Mouse (Mus musculus): ENCODE measurements at regions not wholly inside any gene's neighbourhood (a gene's known extent, or its start where the extent isn't known, plus 50 kb on each side); places are given as distances from the start of the nearest gene placed in this dataset.
A peak's percentile ranks its signal among the peaks of the same experiment; 100 is the strongest.

GRCm38 (mm10) chr3:47498016-47498415 lies 1050.0 kb upstream of the Pabpc4l start:
- no peak overlapping the region for H3K4me3 ChIP-seq (replicated peaks)
- H3K9me3 ChIP-seq, result no peaks in the 10 kb centered on the region
- no peaks in the 10 kb centered on the region for H3K4me1 ChIP-seq
- no peak overlapping the region for H3K4me2 ChIP-seq
- no peaks in the 10 kb centered on the region for H3K27me3 ChIP-seq (replicated peaks)
- H3K27ac ChIP-seq, result no peak overlapping the region
- no peak overlapping the region for H3K9ac ChIP-seq
- no peak for ATAC-seq (ENCODE audit: insufficient read depth, low FRiP score, low read depth)
- WGBS, result 50% methylated on average over 2 of the region's 2 CpGs
- no peaks in the 10 kb centered on the region for H3K36me3 ChIP-seq

DNA sequence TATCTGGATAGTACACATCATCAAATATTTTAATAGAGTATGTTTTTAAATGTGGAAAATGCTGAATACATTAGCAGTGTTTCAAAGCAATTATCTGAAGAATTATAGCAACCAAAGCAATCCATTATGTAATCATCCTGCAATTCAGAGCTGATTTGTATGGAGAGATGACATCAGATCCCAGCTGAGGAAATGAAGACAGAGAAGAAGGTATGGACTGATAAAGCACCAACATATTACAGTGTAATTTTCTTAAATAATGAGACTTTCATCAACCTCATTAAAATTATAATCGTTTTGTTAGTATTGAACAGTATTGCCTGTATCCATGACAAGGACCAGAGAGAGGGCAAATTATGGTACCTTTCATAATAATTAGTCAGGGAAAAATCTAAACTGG lies 1023.3 kb upstream of the Pabpc4l start:
- no peak overlapping the region for H3K4me2 ChIP-seq
- no peaks in the 10 kb centered on the region for H3K9me3 ChIP-seq
- no peak for ATAC-seq (ENCODE audit: insufficient read depth, low FRiP score, low read depth)
- no peak overlapping the region for H3K9ac ChIP-seq
- WGBS, result 89% methylated on average over 1 of the region's 1 CpGs
- no peaks in the 10 kb centered on the region for H3K36me3 ChIP-seq
- H3K4me3 ChIP-seq (replicated peaks), result no peak overlapping the region
- H3K4me1 ChIP-seq, result no peaks in the 10 kb centered on the region
- no peaks in the 10 kb centered on the region for H3K27me3 ChIP-seq (replicated peaks)
- H3K27ac ChIP-seq, result no peak overlapping the region

DNA sequence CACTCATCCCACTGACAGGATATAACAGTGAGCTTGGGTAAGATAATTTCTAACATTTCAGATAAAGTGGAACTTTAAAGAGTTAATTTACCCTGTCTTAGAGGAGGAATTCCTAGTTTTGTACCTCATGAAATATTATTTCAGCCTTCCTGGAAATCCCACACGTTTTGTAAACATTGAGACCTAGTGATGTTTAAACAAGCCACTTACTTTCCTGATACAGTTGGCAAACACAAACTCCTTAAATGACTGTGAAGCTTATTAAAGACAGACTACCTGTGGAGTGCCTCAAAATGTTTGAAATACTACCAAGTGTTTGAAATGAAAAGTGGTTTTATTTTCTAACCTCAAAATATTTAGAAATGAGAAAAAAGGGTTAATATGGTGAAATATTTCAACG lies 1021.8 kb upstream of the Pabpc4l start:
- no peak overlapping the region for H3K4me3 ChIP-seq (replicated peaks)
- H3K27ac ChIP-seq, result no peak overlapping the region
- H3K27me3 ChIP-seq (replicated peaks), result no peaks in the 10 kb centered on the region
- WGBS, result 11% methylated on average over 2 of the region's 2 CpGs
- no peak overlapping the region for H3K4me2 ChIP-seq
- ATAC-seq (ENCODE audit: insufficient read depth, low FRiP score, low read depth), result peak; percentile 47; the same call in 1 of the 2 replicates
- no peak overlapping the region for H3K9ac ChIP-seq
- H3K36me3 ChIP-seq, result no peaks in the 10 kb centered on the region
- no peaks in the 10 kb centered on the region for H3K4me1 ChIP-seq
- no peaks in the 10 kb centered on the region for H3K9me3 ChIP-seq

DNA sequence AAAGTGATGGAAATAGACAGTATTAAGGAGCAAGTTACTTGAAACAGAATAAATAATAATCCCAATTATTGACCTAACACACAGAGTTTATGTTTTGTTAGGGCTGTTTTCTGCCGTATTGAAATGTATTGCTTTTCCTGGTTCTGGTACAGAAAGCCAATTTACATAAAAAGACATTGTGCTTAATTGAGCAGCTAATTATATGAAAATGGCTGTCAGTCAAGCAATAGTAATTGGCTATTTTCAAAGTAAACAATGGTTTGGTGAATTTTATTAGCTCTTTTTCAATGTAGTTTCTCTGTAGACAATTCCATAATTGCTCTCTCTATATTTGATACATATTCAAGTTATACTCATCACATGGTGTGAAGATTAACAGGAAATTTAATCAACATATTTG lies 1015.5 kb upstream of the Pabpc4l start:
- H3K4me3 ChIP-seq (replicated peaks), result no peak overlapping the region
- H3K27me3 ChIP-seq (replicated peaks), result no peaks in the 10 kb centered on the region
- no peaks in the 10 kb centered on the region for H3K9me3 ChIP-seq
- H3K4me2 ChIP-seq, result no peak overlapping the region
- no peak overlapping the region for H3K9ac ChIP-seq
- ATAC-seq (ENCODE audit: insufficient read depth, low FRiP score, low read depth), result no peak
- 77% methylated on average over 1 of the region's 1 CpGs for WGBS
- no peaks in the 10 kb centered on the region for H3K4me1 ChIP-seq
- no peak overlapping the region for H3K27ac ChIP-seq
- no peaks in the 10 kb centered on the region for H3K36me3 ChIP-seq

DNA sequence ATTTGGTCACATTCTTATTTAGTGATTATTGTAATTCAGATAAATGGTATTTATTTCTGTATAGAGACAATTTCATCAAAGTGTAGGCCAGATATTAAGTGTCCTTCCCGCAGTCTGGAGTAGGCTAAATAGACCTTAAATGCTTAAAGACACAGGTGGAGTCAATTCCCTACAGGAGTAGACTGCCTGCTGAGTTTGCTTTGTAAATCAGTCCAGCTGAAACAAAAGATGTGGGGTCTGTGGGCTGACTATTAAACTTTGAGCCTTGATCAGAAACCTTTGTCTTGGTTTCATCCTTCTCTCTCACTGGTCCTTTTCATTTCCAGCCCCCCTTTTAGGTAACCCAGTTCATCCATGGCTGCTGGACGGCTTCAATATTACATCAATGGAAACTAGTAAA lies 1002.0 kb upstream of the Pabpc4l start:
- 76% methylated on average over 2 of the region's 2 CpGs for WGBS
- Histone ChIP-seq H3K9ac (no peak overlapping the region), H3K27me3 (replicated peaks) (no peaks in the 10 kb centered on the region), H3K36me3 (no peaks in the 10 kb centered on the region), H3K4me2 (no peak overlapping the region), H3K4me3 (replicated peaks) (no peak overlapping the region), H3K4me1 (no peaks in the 10 kb centered on the region), H3K9me3 (no peaks in the 10 kb centered on the region), H3K27ac (no peak overlapping the region)
- ATAC-seq (ENCODE audit: insufficient read depth, low FRiP score, low read depth), result no peak

GRCm38 (mm10) chr3:47440403-47440802 lies 992.4 kb upstream of the Pabpc4l start:
- no peaks in the 10 kb centered on the region for H3K27me3 ChIP-seq (replicated peaks)
- WGBS, result 29% methylated on average over 1 of the region's 1 CpGs
- H3K9ac ChIP-seq, result no peak overlapping the region
- H3K4me3 ChIP-seq (replicated peaks), result no peak overlapping the region
- ATAC-seq (ENCODE audit: insufficient read depth, low FRiP score, low read depth), result no peak
- no peak overlapping the region for H3K27ac ChIP-seq
- no peaks in the 10 kb centered on the region for H3K9me3 ChIP-seq
- no peak overlapping the region for H3K4me2 ChIP-seq
- H3K4me1 ChIP-seq, result no peaks in the 10 kb centered on the region
- no peaks in the 10 kb centered on the region for H3K36me3 ChIP-seq

DNA sequence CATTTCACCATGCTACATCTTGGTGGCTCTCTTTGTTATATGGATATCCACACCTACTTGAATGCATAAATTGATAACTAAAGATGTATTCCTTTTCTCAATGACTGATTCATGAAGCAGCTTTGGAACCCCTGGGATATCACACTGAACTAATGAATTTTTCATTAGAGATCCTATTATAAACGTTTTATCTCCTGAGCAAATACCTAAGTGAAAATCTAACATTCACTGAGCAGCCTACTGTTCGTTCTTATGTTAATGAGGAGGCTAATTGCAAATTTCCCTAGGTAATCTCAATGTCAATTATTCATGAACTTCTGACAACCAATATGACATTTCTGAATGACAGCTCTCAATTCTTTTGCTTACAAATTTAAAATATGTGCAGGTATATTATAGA lies 987.5 kb upstream of the Pabpc4l start:
- 60% methylated on average over 2 of the region's 2 CpGs for WGBS
- Histone ChIP-seq H3K4me3 (replicated peaks) (no peak overlapping the region), H3K27ac (no peak overlapping the region), H3K27me3 (replicated peaks) (no peaks in the 10 kb centered on the region), H3K4me1 (no peaks in the 10 kb centered on the region), H3K9me3 (no peaks in the 10 kb centered on the region), H3K36me3 (no peaks in the 10 kb centered on the region), H3K9ac (no peak overlapping the region), H3K4me2 (no peak overlapping the region)
- ATAC-seq (ENCODE audit: insufficient read depth, low FRiP score, low read depth), result no peak

- Histone ChIP-seq H3K27me3 (replicated peaks) (no peaks in the 10 kb centered on the region), H3K9me3 (no peaks in the 10 kb centered on the region), H3K9ac (no peak overlapping the region), H3K36me3 (no peaks in the 10 kb centered on the region), H3K4me1 (no peaks in the 10 kb centered on the region), H3K4me3 (replicated peaks) (no peak overlapping the region), H3K4me2 (no peak overlapping the region), H3K27ac (no peak overlapping the region)
- 86% methylated on average over 1 of the region's 1 CpGs for WGBS
- no peak for ATAC-seq (ENCODE audit: insufficient read depth, low FRiP score, low read depth)
Observed at GRCm38 (mm10) chr3:47424532-47424931, 976.5 kb upstream of the Pabpc4l start.

Data from stomach, embryonic 15.5 days (tissue).